Mouse (Mus musculus): Measurements from ENCODE around the gene Gemin7. TPM values are rescaled to one million over a fixed set of nuclear protein-coding genes. Genes with fewer than 3 reads are reported as not detected.
A peak's percentile ranks its signal among the peaks of the same experiment; 100 is the strongest.
"Not testable (repeated sequence)": the region's sequence is repeated elsewhere in the genome, so short reads cannot be mapped to it uniquely, and the experiment has no call there.

The Gemin7 gene
- polyA plus RNA-seq (2016; fragmentation: Nextera tagmentation; extraction: Ambion mirVana), result 196 and 201 TPM in 2 replicates

DNA sequence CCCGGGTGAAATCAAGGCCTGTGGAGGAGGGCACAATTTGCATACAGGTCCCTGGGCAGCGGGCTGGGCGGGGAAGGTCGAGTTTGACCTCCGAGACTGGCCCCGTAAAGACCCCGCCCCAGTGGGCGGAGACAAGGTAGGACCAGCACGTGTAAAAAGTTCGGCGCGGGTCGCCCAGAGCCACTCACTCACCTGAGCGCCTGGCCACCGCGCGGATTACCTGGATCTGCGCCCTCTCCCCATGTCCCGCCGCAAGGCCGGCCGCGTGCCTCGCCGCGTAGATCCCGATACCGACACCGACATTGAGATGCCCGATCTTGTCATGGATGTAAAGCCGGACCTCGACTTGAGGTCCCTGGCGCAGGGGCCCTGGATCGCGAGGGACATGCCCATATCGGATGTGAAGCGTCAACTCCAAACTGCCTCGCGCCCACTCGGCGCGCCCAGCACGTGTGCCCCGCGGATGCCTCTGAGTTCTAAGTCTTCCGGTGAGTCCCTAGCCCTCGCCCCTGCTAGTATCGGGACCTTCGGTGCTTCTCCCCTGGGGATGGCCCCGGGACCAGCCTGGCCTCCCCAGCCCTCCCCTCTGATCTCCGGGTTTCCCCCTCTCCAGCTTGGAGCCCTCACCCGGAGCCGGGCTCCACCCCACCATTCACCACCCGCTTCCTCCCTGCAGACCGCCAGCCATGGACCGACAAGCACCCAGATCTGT is at the start of gene Gemin7, which contains the start of gene Zfp296:
Gene Gemin7, minus strand, starts transcription at position 455 of the 712 bp plus-strand sequence.
Gene Zfp296, plus strand, starts transcription at position 147 of the 712 bp plus-strand sequence.
- peaks cover 30% of the 10 kb centered on the region for H3K36me3 ChIP-seq
- H3K9me3 ChIP-seq (replicated peaks), result no peaks in the 10 kb centered on the region
- peak; percentile 63 for DNase-seq (ENCODE audit: low spot score)
- H3K4me1 ChIP-seq, result peaks cover 28% of the 10 kb centered on the region
- under 1% methylated on average over 56 of the region's 56 CpGs for WGBS
- H3K27me3 ChIP-seq (ENCODE audit: low read depth, poor library complexity, severe bottlenecking), result peaks cover 68% of the 10 kb centered on the region
- peak within 1 kb of the TSS; percentile 59 for H3K4me3 ChIP-seq
- H3K27ac ChIP-seq, result peak within 1 kb of the TSS; percentile 34; the same call in 1 of the 2 replicates

DNA sequence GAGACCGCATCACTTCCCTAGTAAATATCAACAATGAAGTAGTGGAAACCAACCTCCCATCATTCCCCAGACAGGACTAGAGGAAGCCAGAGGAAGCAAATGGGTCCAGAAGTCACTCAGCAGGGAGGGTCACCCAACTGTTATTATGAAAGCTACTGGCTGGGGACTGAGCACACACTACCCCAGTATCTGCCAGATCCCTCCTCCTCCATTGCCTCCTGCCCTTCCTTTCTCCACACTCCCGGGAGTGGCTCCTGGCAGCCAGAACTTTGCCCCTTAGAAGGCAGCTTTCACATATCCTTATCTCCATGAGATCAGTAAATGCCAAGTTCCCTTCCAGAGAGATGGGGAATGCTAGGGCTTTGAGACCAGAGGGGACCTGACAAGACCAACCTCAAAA is 46.0 kb upstream of the Gemin7 start:
- Histone ChIP-seq H3K36me3 (no peaks in the 10 kb centered on the region), H3K4me3 (no peak overlapping the region), H3K27me3 (ENCODE audit: low read depth, poor library complexity, severe bottlenecking) (peaks cover 19% of the 10 kb centered on the region), H3K27ac (no peak overlapping the region), H3K4me1 (peaks cover 11% of the 10 kb centered on the region), H3K9me3 (replicated peaks) (no peaks in the 10 kb centered on the region)
- 75% methylated on average over 2 of the region's 2 CpGs for WGBS
- no peak for DNase-seq (ENCODE audit: low spot score)

DNA sequence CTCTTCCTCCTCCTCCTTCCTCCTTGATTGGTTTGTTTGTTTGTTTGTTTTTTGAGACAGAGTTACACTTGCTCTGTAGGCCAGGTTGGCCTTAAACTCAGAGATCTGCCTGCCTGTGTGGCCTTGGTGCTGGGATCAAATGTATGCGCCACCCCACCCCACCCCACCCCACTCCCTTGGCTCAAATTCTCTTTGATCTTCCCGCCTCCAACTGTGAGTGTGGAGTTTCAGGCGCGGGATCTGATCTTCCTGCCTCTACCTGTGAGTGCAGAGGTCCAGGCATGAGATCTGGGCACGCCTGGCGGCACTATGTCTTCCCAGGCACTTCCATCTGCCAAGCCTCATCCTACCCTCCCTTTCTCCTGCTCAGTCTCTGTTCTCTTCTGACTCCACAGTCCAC is 44.8 kb upstream of the Gemin7 start:
- peaks cover 19% of the 10 kb centered on the region for H3K27me3 ChIP-seq (ENCODE audit: low read depth, poor library complexity, severe bottlenecking)
- H3K9me3 ChIP-seq (replicated peaks), result no peaks in the 10 kb centered on the region
- DNase-seq (ENCODE audit: low spot score), result no peak
- H3K27ac ChIP-seq, result no peak overlapping the region
- H3K36me3 ChIP-seq, result no peaks in the 10 kb centered on the region
- H3K4me1 ChIP-seq, result peaks cover 7% of the 10 kb centered on the region
- WGBS, result 23% methylated on average over 6 of the region's 6 CpGs
- H3K4me3 ChIP-seq, result no peak overlapping the region

DNA sequence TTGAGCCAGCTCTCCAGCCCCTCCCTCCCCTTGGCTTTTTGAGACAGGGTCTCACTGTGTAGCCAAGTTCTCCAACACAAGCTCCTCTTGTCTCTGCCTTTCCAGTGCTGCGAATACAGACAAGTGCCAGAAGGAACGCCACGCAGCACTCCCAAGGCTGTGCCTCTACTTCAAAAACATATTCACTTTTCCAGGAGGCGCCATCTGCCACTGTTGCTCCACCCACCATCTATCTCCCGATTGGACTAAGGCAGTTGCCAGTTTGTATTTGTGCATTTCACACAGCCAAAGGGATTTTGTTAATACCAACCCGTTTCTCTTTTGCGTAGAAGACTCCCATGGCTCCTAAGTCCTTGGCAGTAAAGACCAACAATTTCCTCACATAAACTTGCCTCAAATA is 43.4 kb upstream of the Gemin7 start:
- H3K36me3 ChIP-seq, result no peaks in the 10 kb centered on the region
- H3K4me3 ChIP-seq, result no peak overlapping the region
- WGBS, result 95% methylated on average over 7 of the region's 7 CpGs
- H3K27ac ChIP-seq, result no peak overlapping the region
- DNase-seq (ENCODE audit: low spot score), result no peak
- H3K4me1 ChIP-seq, result peaks cover 7% of the 10 kb centered on the region
- no peaks in the 10 kb centered on the region for H3K9me3 ChIP-seq (replicated peaks)
- peaks cover 19% of the 10 kb centered on the region for H3K27me3 ChIP-seq (ENCODE audit: low read depth, poor library complexity, severe bottlenecking)

DNA sequence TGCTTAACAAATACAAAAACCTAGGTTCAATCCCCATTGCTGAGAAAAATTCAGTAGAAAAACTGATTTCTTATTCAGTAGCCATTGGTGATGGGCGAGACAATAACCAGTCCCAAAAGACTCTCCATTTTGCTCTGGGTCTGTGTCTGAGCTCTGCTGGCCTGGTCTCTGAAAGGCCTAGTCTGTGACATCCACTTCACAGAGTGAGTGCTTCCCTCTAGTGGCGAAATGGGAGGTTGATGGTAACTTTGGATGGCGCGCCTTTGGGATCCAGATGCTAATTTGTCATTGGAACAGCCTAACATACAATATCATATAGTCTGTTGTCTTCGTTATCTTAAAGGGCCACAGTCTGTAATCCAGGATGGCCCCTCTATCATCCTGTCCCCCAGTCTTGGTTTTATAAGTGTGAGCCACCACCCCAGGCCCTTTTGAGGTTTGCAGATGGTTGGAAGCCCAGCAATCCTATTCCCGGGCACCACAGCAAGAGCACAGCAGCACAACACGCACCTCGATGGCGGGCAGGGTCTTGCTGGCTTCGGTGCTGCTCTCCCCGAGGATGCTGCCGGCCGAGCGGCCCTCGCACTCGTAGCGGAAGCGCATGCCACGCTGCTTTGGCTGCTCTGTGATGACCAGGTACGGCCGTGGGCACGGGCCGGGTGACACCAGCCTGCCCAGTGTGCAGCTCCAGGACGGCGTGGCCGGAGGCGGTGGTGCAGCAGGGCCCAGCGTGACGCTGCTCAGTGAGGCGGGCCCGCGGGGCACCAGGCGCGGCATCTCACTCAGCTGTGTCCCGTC is 41.8 kb upstream of the Gemin7 start:
- H3K27me3 ChIP-seq (ENCODE audit: low read depth, poor library complexity, severe bottlenecking), result peaks cover 19% of the 10 kb centered on the region
- peak overlapping the region; percentile 46 for H3K4me3 ChIP-seq
- peak overlapping the region; percentile 66 for H3K27ac ChIP-seq
- WGBS, result 10% methylated on average over 35 of the region's 35 CpGs
- peak; percentile 80 for DNase-seq (ENCODE audit: low spot score)
- no peaks in the 10 kb centered on the region for H3K9me3 ChIP-seq (replicated peaks)
- H3K4me1 ChIP-seq, result peaks cover 7% of the 10 kb centered on the region
- H3K36me3 ChIP-seq, result no peaks in the 10 kb centered on the region

DNA sequence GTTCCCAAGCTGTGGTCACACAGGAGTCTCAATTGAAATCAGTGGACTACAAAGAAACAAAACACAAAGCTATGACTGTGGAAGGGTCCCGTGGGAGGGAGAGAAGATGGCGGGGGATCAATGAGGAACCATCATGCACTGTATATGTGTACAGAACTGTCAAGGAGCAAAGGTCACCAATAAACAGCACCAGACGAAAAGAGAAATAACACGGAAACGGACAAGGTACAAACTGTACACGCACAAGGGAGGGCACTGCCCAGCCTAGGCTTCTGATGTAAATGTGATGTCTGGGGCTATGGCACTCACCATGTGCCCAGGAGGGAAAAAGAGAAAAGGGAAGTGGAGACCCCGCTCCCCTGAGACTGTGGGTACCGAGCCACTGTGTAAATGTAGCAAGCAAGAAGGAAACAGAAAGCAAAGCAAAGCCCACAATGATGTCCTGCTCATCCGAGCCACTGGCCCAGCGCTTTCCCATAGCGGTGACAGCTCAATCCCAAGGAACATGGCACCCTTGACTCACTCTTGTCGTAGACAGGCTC is 37.7 kb upstream of the Gemin7 start:
- Histone ChIP-seq H3K36me3 (no peaks in the 10 kb centered on the region), H3K9me3 (replicated peaks) (no peaks in the 10 kb centered on the region), H3K27ac (no peak overlapping the region), H3K27me3 (ENCODE audit: low read depth, poor library complexity, severe bottlenecking) (peaks cover 10% of the 10 kb centered on the region), H3K4me3 (no peak overlapping the region), H3K4me1 (peaks cover 7% of the 10 kb centered on the region)
- DNase-seq (ENCODE audit: low spot score), result no peak
- WGBS, result 91% methylated on average over 12 of the region's 12 CpGs

DNA sequence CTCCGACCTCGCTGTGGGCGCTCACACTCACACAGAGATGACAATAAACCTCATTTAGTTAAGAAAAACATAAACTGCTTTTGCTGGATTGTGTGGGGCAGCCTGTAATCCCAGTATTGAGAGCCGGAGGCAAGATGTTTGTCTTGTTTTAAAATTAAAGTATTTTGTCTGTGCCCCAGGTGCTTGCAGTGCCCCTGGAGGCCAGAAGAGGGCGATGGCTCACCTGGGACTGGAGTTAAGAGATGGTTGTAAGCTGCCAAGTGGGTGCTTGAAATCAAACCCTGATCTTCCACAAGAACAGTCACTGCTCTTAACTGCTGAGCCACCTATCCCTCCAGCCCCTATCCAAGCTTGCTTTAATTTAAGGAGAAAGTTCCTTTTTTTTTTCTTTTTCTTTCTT is 33.6 kb upstream of the Gemin7 start:
- DNase-seq (ENCODE audit: low spot score), result no peak
- Histone ChIP-seq H3K36me3 (no peaks in the 10 kb centered on the region), H3K4me1 (no peaks in the 10 kb centered on the region), H3K27me3 (ENCODE audit: low read depth, poor library complexity, severe bottlenecking) (no peaks in the 10 kb centered on the region), H3K9me3 (replicated peaks) (no peaks in the 10 kb centered on the region), H3K4me3 (no peak overlapping the region), H3K27ac (no peak overlapping the region)
- 73% methylated on average over 5 of the region's 5 CpGs for WGBS

DNA sequence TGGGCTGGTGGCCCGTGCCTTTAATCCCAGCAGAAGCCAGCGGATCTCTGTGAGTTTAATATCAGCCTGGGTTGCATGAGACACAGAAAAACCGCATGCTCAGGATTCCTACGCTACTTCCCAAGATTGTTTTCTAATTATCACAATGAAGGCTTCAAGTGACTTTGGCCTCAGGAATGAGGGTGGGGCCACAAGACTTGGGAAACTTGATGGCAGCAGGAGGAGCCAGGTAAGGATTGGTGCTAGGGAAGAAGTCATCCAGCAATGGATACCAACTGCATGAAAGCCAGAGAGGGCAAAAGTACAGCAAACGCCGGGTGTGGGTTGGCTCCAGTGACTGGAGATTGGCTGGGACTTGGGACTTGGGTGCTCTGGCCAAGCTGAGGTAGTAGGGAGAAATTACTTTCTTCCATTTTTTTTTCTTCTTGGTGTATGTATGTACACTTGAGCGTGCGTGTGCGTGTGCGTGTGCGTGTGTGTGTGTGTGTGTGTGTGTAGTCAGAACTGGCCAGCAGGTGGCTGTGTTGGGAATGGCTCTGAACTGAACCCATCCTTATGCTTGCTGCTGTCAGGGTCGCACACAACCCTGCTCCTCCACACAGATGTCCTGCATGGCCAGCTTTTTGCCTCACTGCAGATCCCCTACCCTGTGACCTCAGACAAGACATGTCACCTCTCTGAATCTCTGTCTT is 32.4 kb upstream of the Gemin7 start:
- H3K36me3 ChIP-seq, result no peaks in the 10 kb centered on the region
- no peaks in the 10 kb centered on the region for H3K4me1 ChIP-seq
- DNase-seq (ENCODE audit: low spot score), result no peak
- H3K27ac ChIP-seq, result no peak overlapping the region
- 91% methylated on average over 12 of the region's 12 CpGs for WGBS
- no peaks in the 10 kb centered on the region for H3K9me3 ChIP-seq (replicated peaks)
- H3K27me3 ChIP-seq (ENCODE audit: low read depth, poor library complexity, severe bottlenecking), result no peaks in the 10 kb centered on the region
- H3K4me3 ChIP-seq, result no peak overlapping the region

DNA sequence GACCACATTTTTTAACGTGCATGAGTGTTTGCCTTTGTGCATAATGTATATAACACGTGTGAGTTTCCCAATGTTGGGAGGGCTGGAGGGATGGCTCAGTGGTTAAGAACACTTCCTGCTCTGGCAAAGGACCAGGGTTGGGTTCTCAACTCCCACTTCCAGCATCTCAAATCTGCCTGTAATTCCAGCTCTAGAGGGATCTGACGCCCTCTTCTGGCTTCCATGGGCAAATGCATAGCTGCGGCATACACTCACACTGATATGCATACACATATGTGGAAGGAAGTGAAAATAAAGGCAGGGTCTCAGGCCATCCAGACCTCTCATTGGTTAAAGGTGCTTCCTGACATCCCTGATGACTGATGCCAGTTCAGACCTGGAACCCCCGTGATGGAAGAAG is 29.9 kb upstream of the Gemin7 start:
- WGBS, result 79% methylated on average over 5 of the region's 5 CpGs
- Histone ChIP-seq H3K4me1 (peaks cover 17% of the 10 kb centered on the region), H3K9me3 (replicated peaks) (no peaks in the 10 kb centered on the region), H3K27ac (no peak overlapping the region), H3K36me3 (peaks cover 8% of the 10 kb centered on the region), H3K27me3 (ENCODE audit: low read depth, poor library complexity, severe bottlenecking) (no peaks in the 10 kb centered on the region), H3K4me3 (no peak overlapping the region)
- no peak for DNase-seq (ENCODE audit: low spot score)

DNA sequence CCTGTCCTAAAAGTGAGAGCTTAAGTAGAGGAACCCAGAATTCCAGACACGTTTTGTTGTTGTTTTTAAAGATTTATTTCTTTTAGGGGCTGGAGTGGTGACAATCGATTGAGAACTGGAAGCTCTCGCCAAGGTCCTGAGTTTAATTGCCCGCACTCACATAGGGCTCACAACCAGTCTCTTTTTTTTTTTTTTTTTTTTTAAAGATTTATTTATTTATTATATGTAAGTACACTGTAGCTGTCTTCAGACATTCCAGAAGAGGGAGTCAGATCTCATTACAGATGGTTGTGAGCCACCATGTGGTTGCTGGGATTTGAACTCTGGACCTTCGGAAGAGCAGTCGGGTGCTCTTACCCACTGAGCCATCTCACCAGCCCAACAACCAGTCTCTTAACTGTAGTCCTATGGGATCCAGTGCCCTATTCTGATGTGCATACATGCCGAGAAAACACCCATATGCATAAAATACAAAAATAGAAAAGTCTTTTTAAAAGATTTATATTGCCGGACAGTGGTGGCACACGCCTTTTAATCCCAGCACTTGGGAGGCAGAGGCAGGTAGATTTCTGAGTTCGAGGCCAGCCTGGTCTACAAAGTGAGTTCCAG is 27.3 kb upstream of the Gemin7 start:
- Histone ChIP-seq H3K4me1 (peaks cover 22% of the 10 kb centered on the region), H3K36me3 (peaks cover 34% of the 10 kb centered on the region), H3K27ac (peak overlapping the region; percentile 90), H3K4me3 (peak overlapping the region; percentile 86)
- DNase-seq (ENCODE audit: low spot score); H3K27me3 ChIP-seq (ENCODE audit: low read depth, poor library complexity, severe bottlenecking); H3K9me3 ChIP-seq (replicated peaks): not testable (repeated sequence)
- WGBS, result 60% methylated on average over 10 of the region's 10 CpGs

DNA sequence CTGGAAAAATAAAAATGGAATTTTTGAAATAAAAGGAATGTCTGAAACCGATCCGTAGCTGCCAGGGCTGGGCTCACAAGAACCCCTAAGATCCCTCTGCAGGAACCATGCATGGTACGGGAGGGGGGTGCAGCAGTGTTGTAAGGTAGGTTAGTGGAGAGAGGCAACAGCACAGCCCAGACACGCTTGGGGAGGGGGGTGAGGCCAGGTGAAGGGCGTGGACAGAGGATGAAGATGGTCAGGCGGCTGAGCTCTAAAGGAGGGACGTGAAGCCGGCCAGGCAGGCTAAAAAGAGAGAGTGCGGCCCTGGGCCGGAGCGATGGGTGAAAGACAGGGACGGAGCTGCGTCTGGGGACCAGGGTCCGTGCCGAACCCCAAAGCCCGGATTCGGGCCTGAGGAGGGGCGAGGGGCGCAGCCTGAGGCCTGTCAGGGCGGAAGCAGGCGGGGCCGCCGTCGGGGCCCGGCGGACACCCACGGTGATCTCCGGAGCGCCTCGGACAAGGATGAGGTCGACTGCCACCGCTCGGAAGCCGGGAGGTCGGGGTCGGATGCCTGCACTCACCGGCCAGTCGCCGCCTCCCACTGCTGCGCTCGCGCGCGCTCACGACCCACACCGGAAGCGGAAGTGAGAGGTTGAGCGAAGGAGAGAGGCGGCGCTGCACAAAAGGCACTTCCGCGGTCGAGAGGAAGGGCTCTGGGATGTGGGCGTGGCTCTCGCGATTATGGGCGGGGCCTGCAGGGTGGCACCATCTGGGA is 26.6 kb upstream of the Gemin7 start, which contains the start of gene Clasrp:
Gene Clasrp, minus strand, starts transcription at position 638 of the 757 bp plus-strand sequence.
- Histone ChIP-seq H3K27ac (peak within 1 kb of the TSS; percentile 90), H3K27me3 (ENCODE audit: low read depth, poor library complexity, severe bottlenecking) (no peaks in the 10 kb centered on the region), H3K4me1 (peaks cover 22% of the 10 kb centered on the region), H3K36me3 (peaks cover 41% of the 10 kb centered on the region), H3K4me3 (peak within 1 kb of the TSS; percentile 86), H3K9me3 (replicated peaks) (no peaks in the 10 kb centered on the region)
- WGBS, result 1% methylated on average over 57 of the region's 57 CpGs
- DNase-seq (ENCODE audit: low spot score), result peak; percentile 96

DNA sequence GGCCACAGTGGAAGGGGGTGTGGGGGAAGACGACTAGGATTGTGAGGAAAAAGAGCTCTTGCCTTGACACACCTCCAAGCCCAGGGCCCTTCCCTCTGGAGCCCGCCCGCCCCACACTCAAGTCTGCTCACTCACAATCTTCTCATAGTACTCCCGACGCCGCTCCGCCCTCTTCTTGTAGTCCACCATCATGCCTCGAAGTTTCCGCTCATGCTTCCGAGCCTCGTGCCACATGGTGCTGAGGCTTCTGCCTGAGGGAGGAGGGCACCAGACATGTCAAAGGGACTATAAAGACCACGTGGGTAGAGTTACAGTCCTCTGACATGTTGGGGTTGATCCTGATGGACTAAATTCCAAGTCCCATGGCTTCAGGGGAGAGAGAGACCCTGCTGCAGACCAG is 25.7 kb upstream of the Gemin7 start:
- H3K36me3 ChIP-seq, result peaks cover 51% of the 10 kb centered on the region
- peak overlapping the region; percentile 86 for H3K4me3 ChIP-seq
- no peaks in the 10 kb centered on the region for H3K9me3 ChIP-seq (replicated peaks)
- peaks cover 22% of the 10 kb centered on the region for H3K4me1 ChIP-seq
- H3K27me3 ChIP-seq (ENCODE audit: low read depth, poor library complexity, severe bottlenecking), result no peaks in the 10 kb centered on the region
- 88% methylated on average over 12 of the region's 12 CpGs for WGBS
- no peak for DNase-seq (ENCODE audit: low spot score)
- H3K27ac ChIP-seq, result no peak overlapping the region

Data from limb, embryonic 10.5 days (tissue).